8 mouse cellular contexts compared by ENCODE assay signal in the genomic region with DNA sequence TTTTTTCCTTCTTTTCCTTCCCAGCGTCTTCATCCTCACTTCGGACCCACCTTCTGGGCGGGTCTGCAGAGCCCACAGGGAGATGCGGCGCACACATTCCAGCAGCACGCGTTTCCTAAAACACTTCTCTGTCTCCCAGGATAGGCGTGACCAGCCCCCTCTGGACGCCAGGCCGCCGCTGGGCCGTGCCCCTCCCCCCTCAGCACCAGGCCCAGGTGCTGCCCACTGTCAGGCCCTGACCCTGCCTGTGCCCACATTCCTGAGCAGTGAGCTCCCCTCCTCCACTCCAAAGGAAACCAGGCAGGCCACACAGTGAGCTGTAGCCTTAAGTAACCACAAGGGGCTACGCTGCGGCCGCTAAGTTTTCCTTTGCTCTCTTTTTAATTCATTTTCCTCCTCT. TPM values are rescaled to one million over a fixed set of nuclear protein-coding genes. Genes with fewer than 3 reads are reported as not detected.
DNase-seq lines count a peak whose midpoint lies in the region; ATAC-seq and TF ChIP-seq lines count a peak whose summit lies in the region.

No protein-coding gene starts in this region.

- no peak for TF ChIP-seq POLR2A in small intestine, adult 2 months (IDR thresholded peaks at IDR 0.05; ENCODE audit: low read depth, low read length)

- H3K9ac ChIP-seq in hindbrain, embryonic 12.5 days = 0 out of 2 replicates have a peak overlapping the region, but pooled peaks have one; percentile 14
- H3K9ac ChIP-seq in limb, embryonic 15.5 days = no peak overlapping the region

- TF ChIP-seq CTCF in small intestine, adult 2 months (IDR thresholded peaks at IDR 0.05; ENCODE audit: extremely low read depth, insufficient read length, insufficient replicate concordance, low read depth, low read length) = no peak

- no peaks in the 10 kb centered on the region for H3K9me3 ChIP-seq in hindbrain, embryonic 12.5 days (replicated peaks)
- H3K9me3 ChIP-seq in limb, embryonic 15.5 days = no peaks in the 10 kb centered on the region

- H3K27ac ChIP-seq in hindbrain, embryonic 12.5 days = peak overlapping the region; percentile 30; the same call in 1 of the 2 replicates
- H3K27ac ChIP-seq in limb, embryonic 15.5 days = peak overlapping the region; percentile 75
- 0 out of 2 replicates have a peak overlapping the region, but pooled peaks have one; percentile 64 for H3K27ac ChIP-seq in small intestine, adult 2 months (ENCODE audit: insufficient read depth, low read depth, low read length)

- H3K4me3 ChIP-seq in hindbrain, embryonic 12.5 days = no peak overlapping the region
- 0 out of 2 replicates have a peak overlapping the region, but pooled peaks have one; percentile 0 for H3K4me3 ChIP-seq in limb, embryonic 15.5 days
- no peak overlapping the region for H3K4me3 ChIP-seq in small intestine, adult 2 months (ENCODE audit: low read depth, low read length)

- H3K27me3 ChIP-seq in hindbrain, embryonic 12.5 days = no peaks in the 10 kb centered on the region
- no peaks in the 10 kb centered on the region for H3K27me3 ChIP-seq in limb, embryonic 15.5 days
- no peaks in the 10 kb centered on the region for H3K27me3 ChIP-seq in small intestine, adult 2 months (ENCODE audit: control insufficient read depth, insufficient read depth, low read length)

- peak overlapping the region; percentile 34 for H3K4me2 ChIP-seq in hindbrain, embryonic 12.5 days (replicated peaks)
- peak overlapping the region; percentile 38 for H3K4me2 ChIP-seq in limb, embryonic 15.5 days

- DNase-seq in lung, adult 18-20 months = peak; percentile 69 to 85
- no peak for DNase-seq in lung, postnatal 25 days (ENCODE audit: low spot score)
- DNase-seq in cerebellum, postnatal 4 days (ENCODE audit: low spot score in 2 of 2) = no peak
- DNase-seq in cerebellum, adult 9-10 months = no peak
- no peak for DNase-seq in testis, postnatal 14 days (ENCODE audit: low spot score)

- H3K4me1 ChIP-seq in hindbrain, embryonic 12.5 days = peaks cover 37% of the 10 kb centered on the region
- peaks cover 79% of the 10 kb centered on the region for H3K4me1 ChIP-seq in limb, embryonic 15.5 days
- peaks cover 36% of the 10 kb centered on the region for H3K4me1 ChIP-seq in small intestine, adult 2 months (ENCODE audit: control insufficient read depth, insufficient read depth, insufficient read length, low read length)

- no peak for ATAC-seq in hindbrain, embryonic 12.5 days (ENCODE audit: low FRiP score)
- peak; percentile 47 for ATAC-seq in limb, embryonic 15.5 days (ENCODE audit: insufficient number of reproducible peaks, low FRiP score, low TSS enrichment, low read depth)

- H3K36me3 ChIP-seq in hindbrain, embryonic 12.5 days = no peaks in the 10 kb centered on the region
- peaks cover 8% of the 10 kb centered on the region for H3K36me3 ChIP-seq in limb, embryonic 15.5 days
- H3K36me3 ChIP-seq in small intestine, adult 2 months (ENCODE audit: control insufficient read depth, insufficient read depth, low read length) = no peaks in the 10 kb centered on the region

- 6% methylated on average over 15 of the region's 15 CpGs for WGBS in hindbrain, embryonic 12.5 days
- 5% methylated on average over 15 of the region's 15 CpGs for WGBS in limb, embryonic 15.5 days
- 64% methylated on average over 15 of the region's 15 CpGs for WGBS in small intestine, adult 2 months

RNA-seq across cellular contexts. Expression of a gene that starts 17.5 kb away (rescaled TPM):
- polyA plus RNA-seq in hindbrain, embryonic 12.5 days (2016; fragmentation: Nextera tagmentation; extraction: Ambion mirVana) = 34.0 and 39.2 TPM in 2 replicates
- 52.6 and 55.7 TPM in 2 replicates for polyA plus RNA-seq in limb, embryonic 15.5 days (2015; fragmentation: Nextera tagmentation; extraction: Ambion mirVana)
- polyA plus RNA-seq in small intestine, adult 2 months (2012; rRNA removed) = 65.1 and 136 TPM in 2 replicates

RNA-seq across cellular contexts. Expression of a gene that starts 35.3 kb away (rescaled TPM):
- polyA plus RNA-seq in hindbrain, embryonic 12.5 days (2016; fragmentation: Nextera tagmentation; extraction: Ambion mirVana) = 819 and 900 TPM in 2 replicates
- polyA plus RNA-seq in limb, embryonic 15.5 days (2015; fragmentation: Nextera tagmentation; extraction: Ambion mirVana) = 1,505 and 1,752 TPM in 2 replicates
- polyA plus RNA-seq in small intestine, adult 2 months (2012; rRNA removed) = 1,193 and 2,017 TPM in 2 replicates

RNA-seq across cellular contexts. Expression of a gene that starts 39.4 kb away (rescaled TPM):
- polyA plus RNA-seq in hindbrain, embryonic 12.5 days (2016; fragmentation: Nextera tagmentation; extraction: Ambion mirVana) = 23.1 and 24.7 TPM in 2 replicates
- 24.9 and 26.5 TPM in 2 replicates for polyA plus RNA-seq in limb, embryonic 15.5 days (2015; fragmentation: Nextera tagmentation; extraction: Ambion mirVana)
- polyA plus RNA-seq in small intestine, adult 2 months (2012; rRNA removed) = 9.9 and 13.6 TPM in 2 replicates

RNA-seq across cellular contexts. Expression of a gene that starts 41.1 kb away (rescaled TPM):
- polyA plus RNA-seq in hindbrain, embryonic 12.5 days (2016; fragmentation: Nextera tagmentation; extraction: Ambion mirVana) = 57.6 and 62.5 TPM in 2 replicates
- 32.9 and 36.3 TPM in 2 replicates for polyA plus RNA-seq in limb, embryonic 15.5 days (2015; fragmentation: Nextera tagmentation; extraction: Ambion mirVana)
- polyA plus RNA-seq in small intestine, adult 2 months (2012; rRNA removed) = 26.4 and 30.7 TPM in 2 replicates

RNA-seq across cellular contexts. Expression of a gene that starts 57.9 kb away (rescaled TPM):
- not detected in 2 replicates for polyA plus RNA-seq in hindbrain, embryonic 12.5 days (2016; fragmentation: Nextera tagmentation; extraction: Ambion mirVana)
- polyA plus RNA-seq in limb, embryonic 15.5 days (2015; fragmentation: Nextera tagmentation; extraction: Ambion mirVana) = not detected in 2 replicates
- polyA plus RNA-seq in small intestine, adult 2 months (2012; rRNA removed) = 5.2 and 2,024 TPM in 2 replicates

Comparison
In these comparisons a context has a peak if more than half of its experiments do, and no peak if none do; other contexts are left out.
1. DNase-seq: peak in lung, adult 18-20 months (2 of 2); none in lung, postnatal 25 days (single experiment), cerebellum, postnatal 4 days (0 of 2), cerebellum, adult 9-10 months (single experiment) and testis, postnatal 14 days (single experiment).
2. Peak in every context shown above with its lines, with median percentiles within 50 percentile points of each other: H3K27ac ChIP-seq.